ENCODE assay signal across 10 mouse cellular contexts in genomic region chr15:101262502-101262901, GRCm38 (mm10). TPM values are rescaled to one million over a fixed set of nuclear protein-coding genes. Genes with fewer than 3 reads are reported as not detected.
DNase-seq lines count a peak whose midpoint lies in the region; ATAC-seq and TF ChIP-seq lines count a peak whose summit lies in the region.
"Had no signal": no experiment of that assay in that cellular context is flagged by ENCODE, and none has a peak within 500 bp of the region (broad histone marks: within the 10 kb centered on the region; RNA-seq: fewer than 3 reads in every experiment).

No protein-coding gene starts in this region.

- TF ChIP-seq EP300 in stomach, postnatal 0 days (optimal IDR thresholded peaks at IDR 0.05), result no peak
- no peak for TF ChIP-seq EP300 in liver, postnatal 0 days (IDR thresholded peaks at IDR 0.05; ENCODE audit: low read depth)

- peaks cover 45% of the 10 kb centered on the region for H3K4me1 ChIP-seq in stomach, embryonic 15.5 days
- H3K4me1 ChIP-seq in stomach, postnatal 0 days (replicated peaks; ENCODE audit: control insufficient read depth, insufficient read depth), result peaks cover 16% of the 10 kb centered on the region; the same call in 1 of the 2 replicates
- peaks cover 60% of the 10 kb centered on the region for H3K4me1 ChIP-seq in heart, embryonic 12.5 days (replicated peaks)
- H3K4me1 ChIP-seq in liver, postnatal 0 days (ENCODE audit: insufficient read depth), result peaks cover 36% of the 10 kb centered on the region
- H3K4me1 ChIP-seq in hindbrain, embryonic 13.5 days (replicated peaks), result peaks cover 27% of the 10 kb centered on the region

- no peaks in the 10 kb centered on the region for H3K36me3 ChIP-seq in stomach, embryonic 15.5 days
- H3K36me3 ChIP-seq in stomach, postnatal 0 days (ENCODE audit: control insufficient read depth, insufficient read depth, low read length), result no peaks in the 10 kb centered on the region
- H3K36me3 ChIP-seq in heart, embryonic 12.5 days, result no peaks in the 10 kb centered on the region
- no peaks in the 10 kb centered on the region for H3K36me3 ChIP-seq in liver, postnatal 0 days (replicated peaks; ENCODE audit: insufficient read depth, low read length)
- no peaks in the 10 kb centered on the region for H3K36me3 ChIP-seq in hindbrain, embryonic 13.5 days
- H3K36me3 ChIP-seq: forebrain, embryonic 12.5 days had no signal

- 0 out of 2 replicates have a peak overlapping the region, but pooled peaks have one; percentile 5 for H3K27ac ChIP-seq in stomach, embryonic 15.5 days
- no peak overlapping the region for H3K27ac ChIP-seq in stomach, postnatal 0 days (replicated peaks)
- peak overlapping the region; percentile 93 for H3K27ac ChIP-seq in heart, embryonic 12.5 days (ENCODE audit: poor library complexity, severe bottlenecking)
- H3K27ac ChIP-seq in liver, postnatal 0 days (ENCODE audit: low read depth), result peak overlapping the region; percentile 55; the same call in 1 of the 2 replicates
- no peak overlapping the region for H3K27ac ChIP-seq in hindbrain, embryonic 13.5 days
- H3K27ac ChIP-seq: forebrain, embryonic 12.5 days had no signal

- 56% methylated on average over 5 of the region's 5 CpGs for WGBS in stomach, embryonic 15.5 days
- WGBS in stomach, postnatal 0 days, result 65% methylated on average over 5 of the region's 5 CpGs
- 55% methylated on average over 5 of the region's 5 CpGs for WGBS in heart, embryonic 12.5 days
- 35% methylated on average over 5 of the region's 5 CpGs for WGBS in liver, postnatal 0 days (ENCODE audit: insufficient replicate concordance)
- 68% methylated on average over 5 of the region's 5 CpGs for WGBS in hindbrain, embryonic 13.5 days

- H3K9ac ChIP-seq in stomach, embryonic 15.5 days, result no peak overlapping the region
- H3K9ac ChIP-seq in stomach, postnatal 0 days (ENCODE audit: low read length), result no peak overlapping the region
- H3K9ac ChIP-seq in heart, embryonic 12.5 days, result 0 out of 2 replicates have a peak overlapping the region, but pooled peaks have one; percentile 7
- H3K9ac ChIP-seq in liver, postnatal 0 days (replicated peaks), result no peak overlapping the region
- H3K9ac ChIP-seq in hindbrain, embryonic 13.5 days, result no peak overlapping the region
- H3K9ac ChIP-seq: forebrain, embryonic 12.5 days had no signal

- H3K4me2 ChIP-seq in stomach, embryonic 15.5 days, result no peak overlapping the region
- H3K4me2 ChIP-seq in stomach, postnatal 0 days (replicated peaks; ENCODE audit: low read depth), result no peak overlapping the region
- no peak overlapping the region for H3K4me2 ChIP-seq in heart, embryonic 12.5 days
- H3K4me2 ChIP-seq in liver, postnatal 0 days (ENCODE audit: low read depth, low read length), result no peak overlapping the region
- H3K4me2 ChIP-seq in hindbrain, embryonic 13.5 days, result no peak overlapping the region
- H3K4me2 ChIP-seq: forebrain, embryonic 12.5 days had no signal

- H3K4me3 ChIP-seq in stomach, embryonic 15.5 days (replicated peaks), result no peak overlapping the region
- H3K4me3 ChIP-seq in stomach, postnatal 0 days (ENCODE audit: low read depth, low read length), result no peak overlapping the region
- H3K4me3 ChIP-seq in heart, embryonic 12.5 days, result no peak overlapping the region
- no peak overlapping the region for H3K4me3 ChIP-seq in liver, postnatal 0 days (ENCODE audit: low read depth, low read length)
- no peak overlapping the region for H3K4me3 ChIP-seq in hindbrain, embryonic 13.5 days
- H3K4me3 ChIP-seq: forebrain, embryonic 12.5 days had no signal

- no peaks in the 10 kb centered on the region for H3K27me3 ChIP-seq in stomach, embryonic 15.5 days (replicated peaks)
- no peaks in the 10 kb centered on the region for H3K27me3 ChIP-seq in stomach, postnatal 0 days (ENCODE audit: control insufficient read depth, insufficient read depth, low read length)
- H3K27me3 ChIP-seq in heart, embryonic 12.5 days (replicated peaks), result no peaks in the 10 kb centered on the region
- H3K27me3 ChIP-seq in liver, postnatal 0 days (ENCODE audit: insufficient read depth, low read length), result peaks cover 12% of the 10 kb centered on the region; the same call in 1 of the 2 replicates
- peaks cover 38% of the 10 kb centered on the region for H3K27me3 ChIP-seq in hindbrain, embryonic 13.5 days

- no peak for ATAC-seq in stomach, embryonic 15.5 days (ENCODE audit: insufficient read depth, low FRiP score, low read depth)
- ATAC-seq in stomach, postnatal 0 days (ENCODE audit: low FRiP score, low TSS enrichment), result no peak
- peak; percentile 13; the same call in 1 of the 2 replicates for ATAC-seq in heart, embryonic 12.5 days (ENCODE audit: insufficient number of reproducible peaks, low FRiP score)
- ATAC-seq in liver, postnatal 0 days, result peak; percentile 8; the same call in 1 of the 2 replicates
- ATAC-seq in neutrophil, adult 5-6 weeks (ENCODE audit: extremely low read depth, insufficient number of reproducible peaks, low FRiP score, poor library complexity, severe bottlenecking), result peak; percentile 54
- ATAC-seq in hindbrain, embryonic 13.5 days (ENCODE audit: low FRiP score), result no peak

- no peak for DNase-seq in stomach, postnatal 0 days (ENCODE audit: low spot score)
- peak; percentile 58 for DNase-seq in liver, postnatal 0 days
- DNase-seq in thymus, postnatal 10 days (ENCODE audit: low spot score in 2 of 2), result no peak
- no peak for DNase-seq in layer of hippocampus, adult 8-10 months (ENCODE audit: low spot score in 2 of 2)
- DNase-seq: thymus, postnatal 4 days had no signal

- TF ChIP-seq CTCF in stomach, postnatal 0 days (IDR thresholded peaks at IDR 0.05; ENCODE audit: low read depth), result no peak
- TF ChIP-seq CTCF in liver, postnatal 0 days (IDR thresholded peaks at IDR 0.05; ENCODE audit: low read depth), result no peak

- no peaks in the 10 kb centered on the region for H3K9me3 ChIP-seq in stomach, embryonic 15.5 days
- H3K9me3 ChIP-seq in stomach, postnatal 0 days (ENCODE audit: control insufficient read depth, low read length), result no peaks in the 10 kb centered on the region
- no peaks in the 10 kb centered on the region for H3K9me3 ChIP-seq in heart, embryonic 12.5 days (replicated peaks)
- H3K9me3 ChIP-seq in liver, postnatal 0 days (ENCODE audit: low read length), result no peaks in the 10 kb centered on the region
- no peaks in the 10 kb centered on the region for H3K9me3 ChIP-seq in hindbrain, embryonic 13.5 days
- H3K9me3 ChIP-seq: forebrain, embryonic 12.5 days had no signal

RNA-seq across cellular contexts. Expression of gene Nr4a1, which starts 8.4 kb away (rescaled TPM):
- 10.6 and 11.2 TPM in 2 replicates for polyA plus RNA-seq in stomach, embryonic 15.5 days (2015; fragmentation: Nextera tagmentation; extraction: Ambion mirVana)
- 9.4 and 17.1 TPM in 2 replicates for polyA plus RNA-seq in stomach, postnatal 0 days (2015; fragmentation: Nextera tagmentation; extraction: Ambion mirVana)
- polyA plus RNA-seq in heart, embryonic 12.5 days (2016; fragmentation: Nextera tagmentation; extraction: Ambion mirVana), result 14.4 and 17.4 TPM in 2 replicates
- 0.96 and 1.1 TPM in 2 replicates for polyA plus RNA-seq in liver, postnatal 0 days (2015; fragmentation: Nextera tagmentation; extraction: Ambion mirVana)
- 185 and 187 TPM in 2 replicates for total RNA-seq in neutrophil, adult 5-6 weeks (2017)
- polyA plus RNA-seq in hindbrain, embryonic 13.5 days (2015; fragmentation: Nextera tagmentation; extraction: Ambion mirVana), result 4.9 and 5.0 TPM in 2 replicates
- 10 to 100 TPM; 50.3 to 89.6 (median 71.5) TPM for total RNA-seq in layer of hippocampus, adult 8-10 months (2022)

RNA-seq across cellular contexts. Expression of gene Atg101, which starts 21.6 kb away (rescaled TPM):
- polyA plus RNA-seq in stomach, embryonic 15.5 days (2015; fragmentation: Nextera tagmentation; extraction: Ambion mirVana), result 66.0 and 66.4 TPM in 2 replicates
- polyA plus RNA-seq in stomach, postnatal 0 days (2015; fragmentation: Nextera tagmentation; extraction: Ambion mirVana), result 49.3 and 50.4 TPM in 2 replicates
- polyA plus RNA-seq in heart, embryonic 12.5 days (2016; fragmentation: Nextera tagmentation; extraction: Ambion mirVana), result 46.6 and 49.7 TPM in 2 replicates
- polyA plus RNA-seq in liver, postnatal 0 days (2015; fragmentation: Nextera tagmentation; extraction: Ambion mirVana), result 33.8 and 34.4 TPM in 2 replicates
- total RNA-seq in neutrophil, adult 5-6 weeks (2017), result 61.0 and 68.8 TPM in 2 replicates
- 82.9 and 84.6 TPM in 2 replicates for polyA plus RNA-seq in hindbrain, embryonic 13.5 days (2015; fragmentation: Nextera tagmentation; extraction: Ambion mirVana)
- 10 to 100 TPM; 43.4 to 48.1 (median 46.1) TPM for total RNA-seq in layer of hippocampus, adult 8-10 months (2022)

RNA-seq across cellular contexts. Expression of gene 6030408B16Rik, which starts 30.5 kb away (rescaled TPM):
- polyA plus RNA-seq in stomach, embryonic 15.5 days (2015; fragmentation: Nextera tagmentation; extraction: Ambion mirVana), result 9.5 and 11.6 TPM in 2 replicates
- 2.4 TPM in 2 replicates for polyA plus RNA-seq in stomach, postnatal 0 days (2015; fragmentation: Nextera tagmentation; extraction: Ambion mirVana)
- 0.73 and 0.83 TPM in 2 replicates for polyA plus RNA-seq in heart, embryonic 12.5 days (2016; fragmentation: Nextera tagmentation; extraction: Ambion mirVana)
- 0.36 and 0.45 TPM in 2 replicates for polyA plus RNA-seq in liver, postnatal 0 days (2015; fragmentation: Nextera tagmentation; extraction: Ambion mirVana)
- 0.70 and 0.98 TPM in 2 replicates for total RNA-seq in neutrophil, adult 5-6 weeks (2017)
- polyA plus RNA-seq in hindbrain, embryonic 13.5 days (2015; fragmentation: Nextera tagmentation; extraction: Ambion mirVana), result 0.56 and 0.66 TPM in 2 replicates
- under 1 TPM in 3 of 4 experiments, not detected in 1; 0.26 to 0.55 (median 0.54) TPM for total RNA-seq in layer of hippocampus, adult 8-10 months (2022)

RNA-seq across cellular contexts. Expression of gene Grasp, which starts 38.5 kb away (rescaled TPM):
- polyA plus RNA-seq in stomach, embryonic 15.5 days (2015; fragmentation: Nextera tagmentation; extraction: Ambion mirVana), result 6.0 and 7.3 TPM in 2 replicates
- 2.0 TPM in 2 replicates for polyA plus RNA-seq in stomach, postnatal 0 days (2015; fragmentation: Nextera tagmentation; extraction: Ambion mirVana)
- 6.6 and 7.3 TPM in 2 replicates for polyA plus RNA-seq in heart, embryonic 12.5 days (2016; fragmentation: Nextera tagmentation; extraction: Ambion mirVana)
- 0.35 and 0.54 TPM in 2 replicates for polyA plus RNA-seq in liver, postnatal 0 days (2015; fragmentation: Nextera tagmentation; extraction: Ambion mirVana)
- 0.81 and 0.98 TPM in 2 replicates for total RNA-seq in neutrophil, adult 5-6 weeks (2017)
- polyA plus RNA-seq in hindbrain, embryonic 13.5 days (2015; fragmentation: Nextera tagmentation; extraction: Ambion mirVana), result 1.7 and 1.8 TPM in 2 replicates
- 10 to 100 TPM; 57.6 to 64.4 (median 61.9) TPM for total RNA-seq in layer of hippocampus, adult 8-10 months (2022)

Comparison
In these comparisons a context has a peak if more than half of its experiments do, and no peak if none do; other contexts are left out.
1. H3K27ac ChIP-seq: peak in stomach, embryonic 15.5 days (single experiment), heart, embryonic 12.5 days (single experiment) and liver, postnatal 0 days (single experiment); none in stomach, postnatal 0 days (single experiment) and hindbrain, embryonic 13.5 days (single experiment).
2. ATAC-seq: peak in heart, embryonic 12.5 days (single experiment), liver, postnatal 0 days (single experiment) and neutrophil, adult 5-6 weeks (single experiment); none in stomach, embryonic 15.5 days (single experiment), stomach, postnatal 0 days (single experiment) and hindbrain, embryonic 13.5 days (single experiment).